Mouse (Mus musculus): ENCODE measurements at regions not wholly inside any gene's neighbourhood (a gene's known extent, or its start where the extent isn't known, plus 50 kb on each side); places are given as distances from the start of the nearest gene placed in this dataset.

GRCm38 (mm10) chr8:10720398-10720797 lies 287.9 kb downstream of the Irs2 start:
- Histone ChIP-seq H3K4me1 (ENCODE audit: control insufficient read depth, insufficient read depth, low read length) (no peaks in the 10 kb centered on the region), H3K27me3 (replicated peaks; ENCODE audit: control insufficient read depth, insufficient read depth, low read length) (no peaks in the 10 kb centered on the region), H3K9ac (ENCODE audit: low read depth, low read length) (no peak overlapping the region), H3K4me3 (ENCODE audit: low read depth, low read length) (no peak overlapping the region), H3K36me3 (ENCODE audit: control insufficient read depth, insufficient read depth, low read length) (no peaks in the 10 kb centered on the region), H3K9me3 (ENCODE audit: control insufficient read depth, low read length) (no peaks in the 10 kb centered on the region), H3K4me2 (ENCODE audit: low read depth, low read length) (no peak overlapping the region), H3K27ac (replicated peaks; ENCODE audit: low read depth, low read length) (no peak overlapping the region)
- ATAC-seq (ENCODE audit: low read depth) = no peak
- no peak for DNase-seq (ENCODE audit: low spot score)
- WGBS = 96% methylated on average over 3 of the region's 3 CpGs

- Histone ChIP-seq H3K4me2 (ENCODE audit: low read depth, low read length) (no peak overlapping the region), H3K9ac (ENCODE audit: low read depth, low read length) (no peak overlapping the region), H3K27ac (replicated peaks; ENCODE audit: low read depth, low read length) (no peak overlapping the region), H3K4me1 (ENCODE audit: control insufficient read depth, insufficient read depth, low read length) (no peaks in the 10 kb centered on the region), H3K27me3 (replicated peaks; ENCODE audit: control insufficient read depth, insufficient read depth, low read length) (no peaks in the 10 kb centered on the region), H3K4me3 (ENCODE audit: low read depth, low read length) (no peak overlapping the region), H3K9me3 (ENCODE audit: control insufficient read depth, low read length) (no peaks in the 10 kb centered on the region), H3K36me3 (ENCODE audit: control insufficient read depth, insufficient read depth, low read length) (no peaks in the 10 kb centered on the region)
- DNase-seq (ENCODE audit: low spot score) = no peak
- 84% methylated on average over 4 of the region's 6 CpGs for WGBS
- no peak for ATAC-seq (ENCODE audit: low read depth)
Measured at GRCm38 (mm10) chr8:10719411-10719810, 288.8 kb downstream of the Irs2 start.

GRCm38 (mm10) chr8:10717297-10717696 lies 291.0 kb downstream of the Irs2 start:
- Histone ChIP-seq H3K9ac (ENCODE audit: low read depth, low read length) (no peak overlapping the region), H3K27me3 (replicated peaks; ENCODE audit: control insufficient read depth, insufficient read depth, low read length) (no peaks in the 10 kb centered on the region), H3K9me3 (ENCODE audit: control insufficient read depth, low read length) (no peaks in the 10 kb centered on the region), H3K27ac (replicated peaks; ENCODE audit: low read depth, low read length) (no peak overlapping the region), H3K4me2 (ENCODE audit: low read depth, low read length) (no peak overlapping the region), H3K4me3 (ENCODE audit: low read depth, low read length) (no peak overlapping the region), H3K4me1 (ENCODE audit: control insufficient read depth, insufficient read depth, low read length) (no peaks in the 10 kb centered on the region), H3K36me3 (ENCODE audit: control insufficient read depth, insufficient read depth, low read length) (no peaks in the 10 kb centered on the region)
- DNase-seq (ENCODE audit: low spot score) (no peak), ATAC-seq (ENCODE audit: low read depth) (no peak)
- 59% methylated on average over 8 of the region's 8 CpGs for WGBS

GRCm38 (mm10) chr8:10716161-10716560 lies 292.1 kb downstream of the Irs2 start:
- Histone ChIP-seq H3K9ac (ENCODE audit: low read depth, low read length) (no peak overlapping the region), H3K9me3 (ENCODE audit: control insufficient read depth, low read length) (no peaks in the 10 kb centered on the region), H3K4me1 (ENCODE audit: control insufficient read depth, insufficient read depth, low read length) (no peaks in the 10 kb centered on the region), H3K4me3 (ENCODE audit: low read depth, low read length) (no peak overlapping the region), H3K27me3 (replicated peaks; ENCODE audit: control insufficient read depth, insufficient read depth, low read length) (no peaks in the 10 kb centered on the region), H3K27ac (replicated peaks; ENCODE audit: low read depth, low read length) (no peak overlapping the region), H3K4me2 (ENCODE audit: low read depth, low read length) (no peak overlapping the region), H3K36me3 (ENCODE audit: control insufficient read depth, insufficient read depth, low read length) (no peaks in the 10 kb centered on the region)
- 78% methylated on average over 5 of the region's 5 CpGs for WGBS
- DNase-seq (ENCODE audit: low spot score) (no peak), ATAC-seq (ENCODE audit: low read depth) (no peak)

GRCm38 (mm10) chr8:10713515-10714042 lies 294.7 kb downstream of the Irs2 start:
- no peaks in the 10 kb centered on the region for H3K27me3 ChIP-seq (replicated peaks; ENCODE audit: control insufficient read depth, insufficient read depth, low read length)
- no peaks in the 10 kb centered on the region for H3K9me3 ChIP-seq (ENCODE audit: control insufficient read depth, low read length)
- no peaks in the 10 kb centered on the region for H3K4me1 ChIP-seq (ENCODE audit: control insufficient read depth, insufficient read depth, low read length)
- H3K4me3 ChIP-seq (ENCODE audit: low read depth, low read length) = no peak overlapping the region
- ATAC-seq (ENCODE audit: low read depth) (no peak), DNase-seq (ENCODE audit: low spot score) (peak; percentile 17)
- no peak overlapping the region for H3K27ac ChIP-seq (replicated peaks; ENCODE audit: low read depth, low read length)
- no peak overlapping the region for H3K4me2 ChIP-seq (ENCODE audit: low read depth, low read length)
- H3K9ac ChIP-seq (ENCODE audit: low read depth, low read length) = no peak overlapping the region
- 73% methylated on average over 13 of the region's 13 CpGs for WGBS
- H3K36me3 ChIP-seq (ENCODE audit: control insufficient read depth, insufficient read depth, low read length) = no peaks in the 10 kb centered on the region

GRCm38 (mm10) chr8:10712118-10712689 lies 296.1 kb downstream of the Irs2 start:
- Histone ChIP-seq H3K36me3 (ENCODE audit: control insufficient read depth, insufficient read depth, low read length) (no peaks in the 10 kb centered on the region), H3K9ac (ENCODE audit: low read depth, low read length) (no peak overlapping the region), H3K4me3 (ENCODE audit: low read depth, low read length) (no peak overlapping the region), H3K9me3 (ENCODE audit: control insufficient read depth, low read length) (no peaks in the 10 kb centered on the region), H3K27ac (replicated peaks; ENCODE audit: low read depth, low read length) (no peak overlapping the region), H3K4me1 (ENCODE audit: control insufficient read depth, insufficient read depth, low read length) (no peaks in the 10 kb centered on the region), H3K4me2 (ENCODE audit: low read depth, low read length) (no peak overlapping the region), H3K27me3 (replicated peaks; ENCODE audit: control insufficient read depth, insufficient read depth, low read length) (no peaks in the 10 kb centered on the region)
- DNase-seq (ENCODE audit: low spot score) (no peak), ATAC-seq (ENCODE audit: low read depth) (no peak)
- WGBS = 81% methylated on average over 7 of the region's 7 CpGs

GRCm38 (mm10) chr8:10711474-10711873 lies 296.8 kb downstream of the Irs2 start:
- WGBS = 59% methylated on average over 7 of the region's 7 CpGs

GRCm38 (mm10) chr8:10708509-10708908 lies 299.7 kb downstream of the Irs2 start:
- H3K4me3 ChIP-seq (ENCODE audit: low read depth, low read length) = no peak overlapping the region
- no peak for ATAC-seq (ENCODE audit: low read depth)
- H3K36me3 ChIP-seq (ENCODE audit: control insufficient read depth, insufficient read depth, low read length) = no peaks in the 10 kb centered on the region
- no peaks in the 10 kb centered on the region for H3K27me3 ChIP-seq (replicated peaks; ENCODE audit: control insufficient read depth, insufficient read depth, low read length)
- no peak overlapping the region for H3K4me2 ChIP-seq (ENCODE audit: low read depth, low read length)
- no peak for DNase-seq (ENCODE audit: low spot score)
- H3K4me1 ChIP-seq (ENCODE audit: control insufficient read depth, insufficient read depth, low read length) = 0 out of 2 replicates have a peak, but pooled peaks cover 4% of the 10 kb centered on the region
- no peak overlapping the region for H3K27ac ChIP-seq (replicated peaks; ENCODE audit: low read depth, low read length)
- H3K9me3 ChIP-seq (ENCODE audit: control insufficient read depth, low read length) = no peaks in the 10 kb centered on the region
- no peak overlapping the region for H3K9ac ChIP-seq (ENCODE audit: low read depth, low read length)
- 69% methylated on average over 6 of the region's 6 CpGs for WGBS

More at GRCm38 (mm10) chr8:10711474-10711873, 296.8 kb downstream of the Irs2 start:
- no peaks in the 10 kb centered on the region for H3K4me1 ChIP-seq (ENCODE audit: control insufficient read depth, insufficient read depth, low read length)
- no peak overlapping the region for H3K4me2 ChIP-seq (ENCODE audit: low read depth, low read length)
- DNase-seq (ENCODE audit: low spot score) (no peak), ATAC-seq (ENCODE audit: low read depth) (no peak)
- H3K27me3 ChIP-seq (replicated peaks; ENCODE audit: control insufficient read depth, insufficient read depth, low read length) = no peaks in the 10 kb centered on the region
- H3K4me3 ChIP-seq (ENCODE audit: low read depth, low read length) = no peak overlapping the region
- no peak overlapping the region for H3K9ac ChIP-seq (ENCODE audit: low read depth, low read length)
- H3K27ac ChIP-seq (replicated peaks; ENCODE audit: low read depth, low read length) = no peak overlapping the region
- H3K9me3 ChIP-seq (ENCODE audit: control insufficient read depth, low read length) = no peaks in the 10 kb centered on the region
- no peaks in the 10 kb centered on the region for H3K36me3 ChIP-seq (ENCODE audit: control insufficient read depth, insufficient read depth, low read length)

- ATAC-seq (ENCODE audit: low read depth) (no peak), DNase-seq (ENCODE audit: low spot score) (no peak)
- Histone ChIP-seq H3K27ac (replicated peaks; ENCODE audit: low read depth, low read length) (no peak overlapping the region), H3K27me3 (replicated peaks; ENCODE audit: control insufficient read depth, insufficient read depth, low read length) (no peaks in the 10 kb centered on the region), H3K9ac (ENCODE audit: low read depth, low read length) (no peak overlapping the region), H3K9me3 (ENCODE audit: control insufficient read depth, low read length) (no peaks in the 10 kb centered on the region), H3K4me3 (ENCODE audit: low read depth, low read length) (no peak overlapping the region), H3K4me2 (ENCODE audit: low read depth, low read length) (no peak overlapping the region), H3K36me3 (ENCODE audit: control insufficient read depth, insufficient read depth, low read length) (no peaks in the 10 kb centered on the region), H3K4me1 (ENCODE audit: control insufficient read depth, insufficient read depth, low read length) (0 out of 2 replicates have a peak, but pooled peaks cover 4% of the 10 kb centered on the region)
Measured at GRCm38 (mm10) chr8:10707122-10707521, 301.1 kb downstream of the Irs2 start.
